Mouse (Mus musculus) lung, embryonic 14.5 days (tissue): ENCODE measurements around the gene Tent2. TPM values are rescaled to one million over a fixed set of nuclear protein-coding genes. Genes with fewer than 3 reads are reported as not detected.

Source experiments
- ATAC-seq: fragments of 200-750 bp; cut with Nextera tagmentation; 2 replicates; pipeline ENCODE4 v1.8.0; 2017; ENCODE audit warnings: mild to moderate bottlenecking, moderate TSS enrichment, moderate library complexity; ENCODE audit not compliant: insufficient read depth
- DNase-seq: peaks from one replicate; pipeline ENCODE4 v3.0.0-alpha.2; 2015
- H3K27ac ChIP-seq: fragments of 300-500 bp; sonication (generic); 2 replicates; pipeline ENCODE4 v1.5.1; 2014; ENCODE audit warnings: low read depth, mild to moderate bottlenecking, moderate library complexity
- H3K27me3 ChIP-seq: fragments of 300-500 bp; sonication (generic); 2 replicates; pipeline ENCODE4 v1.6.1; 2014; ENCODE audit warnings: low read length, control low read depth; ENCODE audit not compliant: insufficient read depth
- H3K36me3 ChIP-seq: fragments of 300-500 bp; sonication (generic); 2 replicates; pipeline ENCODE4 v1.6.1; 2014; ENCODE audit warnings: control low read depth; ENCODE audit not compliant: insufficient read depth
- H3K4me1 ChIP-seq: fragments of 300-500 bp; sonication (generic); 2 replicates; pipeline ENCODE4 v1.6.1; 2014; ENCODE audit warnings: antibody characterized with exemption, control low read depth; ENCODE audit not compliant: insufficient read depth
- H3K4me2 ChIP-seq: fragments of 300-500 bp; sonication (generic); 2 replicates; pipeline ENCODE4 v1.6.1; 2014; ENCODE audit warnings: mild to moderate bottlenecking
- H3K4me3 ChIP-seq: fragments of 300-500 bp; sonication (generic); 2 replicates; pipeline ENCODE4 v1.5.1; 2014; ENCODE audit warnings: low read depth, low read length
- H3K9ac ChIP-seq: fragments of 300-500 bp; sonication (generic); 2 replicates; pipeline ENCODE4 v1.6.1; 2014
- H3K9me3 ChIP-seq: fragments of 300-500 bp; sonication (generic); 2 replicates; pipeline ENCODE4 v1.6.1; 2016; ENCODE audit warnings: low read depth, low read length, control low read depth
- CTCF ChIP-seq: IDR thresholded peaks from 2 replicates; pipeline ENCODE4 v1.5.1; 2016; ENCODE audit warnings: antibody characterized with exemption, low read depth
- WGBS: fragments of 180-500 bp; shearing (Covaris S2); extraction: QIAGEN DNeasy Blood & Tissue Kit; methylation state at CpG from one replicate; pipeline ENCODE4 v1.1.7; 2014; 5-methylcytosine and 5-hydroxymethylcytosine counted together
- polyA plus RNA-seq: library from polyadenylated mRNA; unstranded; fragments of >200 nt; fragmentation: Nextera tagmentation; extraction: Ambion mirVana; gene quantifications from 2 replicates; pipeline ENCODE4 v1.2.1, GENCODE M21; 2014

Gene Tent2
- polyA plus RNA-seq, 1 experiment from 2014 or later: 71.9 TPM

DNA sequence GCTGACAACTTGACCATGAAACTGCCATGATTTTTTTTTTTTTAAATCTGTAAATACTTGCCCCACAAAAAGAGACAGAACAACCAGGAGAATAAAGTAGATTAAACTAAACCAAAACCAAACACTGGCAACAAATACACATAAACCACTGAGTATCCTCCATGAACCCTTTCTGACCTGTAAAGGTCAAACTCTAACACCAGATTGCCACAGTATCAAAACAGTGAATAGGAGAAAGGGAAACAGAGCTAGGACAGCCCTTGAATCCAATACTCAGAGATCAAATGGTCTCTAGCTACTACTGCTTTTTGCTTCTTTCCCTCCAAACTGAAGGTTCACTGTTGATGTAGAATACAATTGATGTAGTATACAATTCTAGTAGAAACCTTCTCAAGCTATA lies 14.6 kb downstream of the Tent2 start:
- TF ChIP-seq CTCF: no peak
- no peak for ATAC-seq

DNA sequence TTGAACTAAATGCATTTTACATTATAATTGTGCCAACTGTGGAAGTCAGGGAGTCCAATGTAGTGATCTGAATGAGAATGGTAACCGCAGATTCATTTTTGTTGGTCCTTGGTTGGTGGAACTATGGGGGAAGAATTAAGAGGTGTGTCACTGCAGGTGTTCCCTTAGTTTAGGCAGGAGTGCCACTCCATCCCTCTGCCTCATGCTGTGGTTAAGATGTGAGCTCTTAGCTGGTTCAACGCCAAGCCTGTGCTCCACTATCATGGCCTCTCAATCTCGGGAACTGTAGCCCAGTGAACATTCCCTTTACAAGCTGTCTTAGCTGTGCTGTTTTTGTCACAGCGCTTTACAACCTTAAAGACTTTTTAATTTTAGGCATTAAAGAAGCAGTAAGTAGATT lies 28.9 kb downstream of the Tent2 start:
- 93% methylated on average over 4 of the region's 4 CpGs for WGBS
- H3K36me3 ChIP-seq: peaks cover 45% of the 10 kb centered on the region

More for the DNA sequence above, 14.6 kb downstream of the Tent2 start:
- Histone ChIP-seq H3K4me2 (no peak overlapping the region), H3K27ac (no peak overlapping the region), H3K4me1 (no peaks in the 10 kb centered on the region), H3K36me3 (peaks cover 49% of the 10 kb centered on the region), H3K9me3 (no peaks in the 10 kb centered on the region), H3K27me3 (no peaks in the 10 kb centered on the region), H3K4me3 (no peak overlapping the region), H3K9ac (no peak overlapping the region)
- no peak for DNase-seq

DNA sequence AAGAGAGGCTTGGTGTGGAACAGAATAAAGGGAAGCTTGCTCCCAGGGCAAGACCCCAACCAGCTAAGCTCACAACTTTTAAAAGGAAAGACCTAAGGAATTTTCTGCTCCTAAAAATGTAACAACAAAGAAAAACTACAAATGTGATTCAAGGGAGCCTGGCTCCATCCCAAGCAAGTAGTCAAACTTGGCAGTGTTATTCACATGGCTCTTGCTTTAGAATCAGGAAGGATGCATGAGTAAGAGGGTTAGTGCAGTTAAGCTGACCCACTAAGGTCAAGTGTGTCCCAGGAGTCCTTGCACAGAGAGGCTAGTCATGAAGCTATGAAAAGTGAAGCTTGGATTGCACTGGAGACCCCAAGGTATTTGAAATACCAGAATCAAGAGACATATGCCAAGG lies 29.7 kb downstream of the Tent2 start:
- no peak for TF ChIP-seq CTCF
- DNase-seq: no peak
- Histone ChIP-seq H3K27ac (no peak overlapping the region), H3K27me3 (no peaks in the 10 kb centered on the region), H3K9ac (no peak overlapping the region), H3K4me1 (no peaks in the 10 kb centered on the region), H3K36me3 (peaks cover 44% of the 10 kb centered on the region), H3K4me2 (no peak overlapping the region), H3K4me3 (no peak overlapping the region), H3K9me3 (no peaks in the 10 kb centered on the region)
- ATAC-seq: no peak

More for the DNA sequence above, 28.9 kb downstream of the Tent2 start:
- no peak overlapping the region for H3K4me2 ChIP-seq
- no peak for ATAC-seq
- H3K9ac ChIP-seq: no peak overlapping the region
- no peak for DNase-seq
- H3K4me1 ChIP-seq: no peaks in the 10 kb centered on the region
- no peak for TF ChIP-seq CTCF
- H3K9me3 ChIP-seq: no peaks in the 10 kb centered on the region
- H3K4me3 ChIP-seq: no peak overlapping the region
- H3K27me3 ChIP-seq: no peaks in the 10 kb centered on the region
- H3K27ac ChIP-seq: no peak overlapping the region

DNA sequence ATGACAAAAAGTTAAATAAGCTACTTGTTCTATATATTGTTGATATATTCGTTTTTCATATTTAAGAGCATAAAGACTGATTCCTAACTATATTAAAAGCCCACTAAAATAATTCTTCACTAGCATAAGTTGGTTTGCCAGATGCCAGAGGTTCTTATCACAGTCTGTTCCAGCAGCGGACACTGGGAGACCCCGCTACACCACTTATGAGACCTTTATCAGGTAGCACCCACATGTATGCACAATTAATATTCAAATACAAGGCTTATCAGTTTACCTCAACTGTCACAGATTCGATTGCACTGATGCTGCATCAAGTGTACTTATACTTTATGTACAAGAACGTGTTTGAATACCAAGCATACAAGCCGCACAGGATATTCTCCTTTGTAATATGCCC lies 33.9 kb downstream of the Tent2 start:
- no peak overlapping the region for H3K4me3 ChIP-seq
- H3K27me3 ChIP-seq: no peaks in the 10 kb centered on the region
- peaks cover 36% of the 10 kb centered on the region for H3K36me3 ChIP-seq
- no peak overlapping the region for H3K9ac ChIP-seq
- WGBS: 89% methylated on average over 6 of the region's 6 CpGs
- no peaks in the 10 kb centered on the region for H3K9me3 ChIP-seq
- H3K4me2 ChIP-seq: no peak overlapping the region
- DNase-seq (no peak), ATAC-seq (no peak)
- no peak for TF ChIP-seq CTCF
- no peaks in the 10 kb centered on the region for H3K4me1 ChIP-seq
- H3K27ac ChIP-seq: no peak overlapping the region

DNA sequence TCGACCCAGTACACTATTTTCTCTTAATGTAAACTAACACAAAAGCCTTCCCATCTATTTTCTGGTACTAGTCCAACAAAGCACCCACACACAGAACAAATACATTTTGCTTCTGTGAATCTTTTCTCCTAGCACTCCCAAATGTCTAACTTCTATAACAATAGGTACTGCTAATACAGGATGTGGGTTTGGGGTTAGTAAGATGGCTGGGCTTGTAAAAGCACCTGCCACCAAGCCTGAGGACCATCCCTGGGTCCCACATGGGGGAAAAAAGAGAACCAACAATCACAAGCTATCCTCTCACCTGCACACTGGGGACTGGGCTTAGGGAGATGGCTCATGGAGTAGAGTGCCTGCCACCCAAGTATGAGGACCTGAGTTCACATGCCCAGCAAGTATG lies 38.9 kb downstream of the Tent2 start:
- H3K27me3 ChIP-seq: no peaks in the 10 kb centered on the region
- peaks cover 45% of the 10 kb centered on the region for H3K36me3 ChIP-seq
- WGBS: 85% methylated on average over 1 of the region's 1 CpGs
- no peak overlapping the region for H3K4me2 ChIP-seq
- no peaks in the 10 kb centered on the region for H3K9me3 ChIP-seq
- H3K27ac ChIP-seq: no peak overlapping the region
- DNase-seq (no peak), ATAC-seq (no peak)
- H3K9ac ChIP-seq: no peak overlapping the region
- H3K4me1 ChIP-seq: no peaks in the 10 kb centered on the region
- no peak overlapping the region for H3K4me3 ChIP-seq
- no peak for TF ChIP-seq CTCF

DNA sequence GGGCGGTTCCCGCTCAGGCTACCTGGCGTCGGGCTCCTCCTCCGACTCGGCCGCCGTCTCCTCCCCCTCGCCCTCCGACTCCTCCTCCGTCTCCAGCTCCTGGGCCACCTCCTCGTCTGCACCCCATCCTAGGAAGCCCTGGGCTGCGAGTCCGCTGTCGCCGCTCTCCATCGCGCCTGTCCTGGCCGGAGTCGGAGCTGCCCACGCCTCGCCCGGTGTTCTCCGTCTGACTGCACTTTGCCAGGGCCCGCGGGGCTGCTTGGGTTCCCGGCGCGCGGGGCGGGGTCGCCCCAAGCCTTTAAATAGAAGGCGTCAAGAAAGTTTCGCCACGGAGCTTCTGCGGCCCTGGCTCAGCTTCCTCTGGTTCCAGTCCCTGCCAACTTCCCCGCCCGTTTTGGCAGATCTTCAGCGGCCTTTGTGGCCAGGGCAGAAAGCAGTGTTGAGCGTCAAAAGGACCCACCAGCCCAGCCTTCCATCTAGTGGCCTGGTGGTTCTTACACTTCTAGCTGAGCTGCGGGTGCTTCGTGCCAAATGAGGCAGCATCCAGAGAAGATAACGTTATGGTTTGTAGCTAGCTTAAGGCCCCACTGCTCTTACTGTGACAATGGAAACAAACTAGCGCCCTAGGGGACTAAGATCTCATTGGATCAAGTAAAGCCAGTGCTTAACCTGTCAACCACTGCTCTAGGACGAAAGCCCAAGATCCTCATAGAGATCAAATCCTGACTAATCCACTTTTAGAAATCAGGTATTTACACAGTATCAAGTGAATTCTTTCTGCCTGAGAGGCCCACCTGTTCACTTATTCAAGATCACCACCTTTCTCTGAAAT lies 47.6 kb downstream of the Tent2 start, which contains the start of gene Cmya5:
TSS of gene Cmya5 (minus strand) at position 389 of the 832 bp plus-strand sequence.
- peak; percentile 97 for DNase-seq

DNA sequence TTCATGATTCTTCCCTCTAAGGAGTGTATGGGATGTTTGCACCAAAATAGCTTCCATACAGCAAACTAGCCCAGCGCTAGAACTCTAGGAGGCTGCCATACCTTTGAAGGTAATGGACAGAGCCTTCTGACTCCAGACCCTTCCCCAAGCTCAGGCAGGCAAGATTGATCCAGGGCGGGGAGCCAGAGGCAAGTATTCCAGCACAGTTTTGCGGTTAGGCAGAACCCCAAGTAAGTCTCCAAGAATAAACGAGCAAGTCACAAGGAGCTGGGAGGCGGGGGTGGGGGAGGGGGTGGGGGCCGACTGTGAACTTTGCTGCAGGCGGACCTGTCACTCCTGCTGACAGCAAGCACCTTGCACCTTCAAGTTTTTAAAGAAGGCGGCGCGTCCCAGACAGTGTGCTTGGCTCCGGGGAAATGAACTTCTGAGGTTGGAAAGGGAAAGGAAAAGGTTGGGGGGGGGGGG lies 48.3 kb downstream of the Tent2 start:
- ATAC-seq: peak; percentile 44
- peak overlapping the region; percentile 90 for H3K27ac ChIP-seq
- no peak for TF ChIP-seq CTCF
- no peaks in the 10 kb centered on the region for H3K9me3 ChIP-seq
- DNase-seq: peak; percentile 37
- peak overlapping the region; percentile 56 for H3K9ac ChIP-seq
- 8% methylated on average over 11 of the region's 11 CpGs for WGBS
- peak overlapping the region; percentile 45 for H3K4me3 ChIP-seq
- H3K36me3 ChIP-seq: peaks cover 5% of the 10 kb centered on the region; the same call in 1 of the 2 replicates
- peak overlapping the region; percentile 89 for H3K4me2 ChIP-seq
- H3K27me3 ChIP-seq: no peaks in the 10 kb centered on the region
- H3K4me1 ChIP-seq: peaks cover 5% of the 10 kb centered on the region

More for the DNA sequence above, 47.6 kb downstream of the Tent2 start, which contains the start of gene Cmya5:
- TF ChIP-seq CTCF: peak; percentile 49
- peak within 1 kb of the TSS; percentile 90 for H3K27ac ChIP-seq
- peaks cover 11% of the 10 kb centered on the region for H3K36me3 ChIP-seq
- ATAC-seq: peak; percentile 92
- peaks cover 5% of the 10 kb centered on the region for H3K4me1 ChIP-seq
- H3K9me3 ChIP-seq: no peaks in the 10 kb centered on the region
- peak within 1 kb of the TSS; percentile 56 for H3K9ac ChIP-seq
- H3K4me3 ChIP-seq: peak within 1 kb of the TSS; percentile 45
- H3K4me2 ChIP-seq: peak within 1 kb of the TSS; percentile 89
- no peaks in the 10 kb centered on the region for H3K27me3 ChIP-seq
- 2% methylated on average over 45 of the region's 45 CpGs for whole genome bisulfite sequencing
